Mouse (Mus musculus) brain, embryonic 14.5 days (tissue): ENCODE measurements around the gene Hsbp1.

ENCODE experiments used
- CTCF ChIP-seq: fragments of 200-500 bp; IDR thresholded peaks from 2 replicates; pipeline ENCODE4 v1.5.1; 2012; ENCODE audit warnings: inconsistent platforms, mild to moderate bottlenecking, moderate library complexity, borderline replicate concordance; ENCODE audit not compliant: insufficient read depth, insufficient read length; ENCODE audit errors: extremely low read depth
- POLR2A ChIP-seq: fragments of 200-500 bp; IDR thresholded peaks from 2 replicates; pipeline ENCODE4 v1.6.1; 2012; ENCODE audit warnings: mild to moderate bottlenecking, inconsistent platforms, borderline replicate concordance; ENCODE audit not compliant: poor library complexity, insufficient read depth, insufficient read length, severe bottlenecking; ENCODE audit errors: extremely low read depth

DNA sequence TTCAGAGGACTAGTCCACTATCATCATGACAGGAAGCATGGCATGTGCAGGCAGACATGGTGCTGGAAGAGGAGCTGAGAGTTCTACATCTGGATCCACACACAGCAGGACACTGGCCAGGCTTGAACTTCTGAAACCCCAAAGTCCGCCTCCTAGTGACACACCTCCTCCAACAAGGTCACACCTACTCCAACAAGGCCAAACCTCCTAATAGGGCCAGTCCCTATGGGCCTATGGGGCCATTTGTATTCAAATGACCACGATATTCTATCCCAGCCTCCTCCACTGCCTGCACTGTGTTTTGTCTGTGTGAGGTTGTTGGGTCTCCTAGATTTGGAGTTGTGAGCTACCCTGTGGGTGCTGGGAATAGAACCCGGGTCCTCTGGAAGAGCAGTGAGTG, 682 bp upstream of the Hsbp1 start:
- TF ChIP-seq POLR2A, result no peak
- TF ChIP-seq CTCF, result no peak
